Mouse (Mus musculus): Measurements from ENCODE around the gene Fcgr4. TPM values are rescaled to one million over a fixed set of nuclear protein-coding genes. Genes with fewer than 3 reads are reported as not detected.

The Fcgr4 gene
- polyA plus RNA-seq, 1 experiment from 2014 or later: 0.14 TPM

- peak overlapping the region; percentile 28 for H3K4me2 ChIP-seq (ENCODE audit: low read length)
- H3K27me3 ChIP-seq (ENCODE audit: control insufficient read depth, insufficient read depth, low read depth, low read length): no peaks in the 10 kb centered on the region
- WGBS: 57% methylated on average over 21 of the region's 21 CpGs
- H3K9ac ChIP-seq (ENCODE audit: low read depth, low read length): no peak overlapping the region
- H3K27ac ChIP-seq (ENCODE audit: low read length): no peak overlapping the region
- ATAC-seq: no peak
- H3K9me3 ChIP-seq (replicated peaks; ENCODE audit: control insufficient read depth, low read length, poor library complexity, severe bottlenecking): no peaks in the 10 kb centered on the region
- H3K4me1 ChIP-seq (ENCODE audit: control insufficient read depth, insufficient read depth, low read length): no peaks in the 10 kb centered on the region
- no peak overlapping the region for H3K4me3 ChIP-seq (ENCODE audit: low read depth, low read length)
- no peaks in the 10 kb centered on the region for H3K36me3 ChIP-seq (ENCODE audit: control insufficient read depth, insufficient read depth, low read length)
Observed at GRCm38 (mm10) chr1:170997756-170998655, 20.7 kb upstream of the Fcgr4 start.

GRCm38 (mm10) chr1:170999811-171000210, 18.9 kb upstream of the Fcgr4 start:
- H3K4me3 ChIP-seq (ENCODE audit: low read depth, low read length): no peak overlapping the region
- ATAC-seq: no peak
- H3K27me3 ChIP-seq (ENCODE audit: control insufficient read depth, insufficient read depth, low read depth, low read length): no peaks in the 10 kb centered on the region

GRCm38 (mm10) chr1:171005081-171005480, 13.6 kb upstream of the Fcgr4 start:
- Histone ChIP-seq H3K9ac (ENCODE audit: low read depth, low read length) (no peak overlapping the region), H3K4me1 (ENCODE audit: control insufficient read depth, insufficient read depth, low read length) (no peaks in the 10 kb centered on the region), H3K27ac (ENCODE audit: low read length) (no peak overlapping the region), H3K9me3 (replicated peaks; ENCODE audit: control insufficient read depth, low read length, poor library complexity, severe bottlenecking) (no peaks in the 10 kb centered on the region), H3K4me2 (ENCODE audit: low read length) (no peak overlapping the region), H3K4me3 (ENCODE audit: low read depth, low read length) (no peak overlapping the region), H3K27me3 (ENCODE audit: control insufficient read depth, insufficient read depth, low read depth, low read length) (no peaks in the 10 kb centered on the region), H3K36me3 (ENCODE audit: control insufficient read depth, insufficient read depth, low read length) (no peaks in the 10 kb centered on the region)
- 76% methylated on average over 6 of the region's 6 CpGs for WGBS
- ATAC-seq: no peak

More at GRCm38 (mm10) chr1:170999811-171000210, 18.9 kb upstream of the Fcgr4 start:
- Histone ChIP-seq H3K9me3 (replicated peaks; ENCODE audit: control insufficient read depth, low read length, poor library complexity, severe bottlenecking) (no peaks in the 10 kb centered on the region), H3K9ac (ENCODE audit: low read depth, low read length) (no peak overlapping the region), H3K36me3 (ENCODE audit: control insufficient read depth, insufficient read depth, low read length) (no peaks in the 10 kb centered on the region), H3K4me2 (ENCODE audit: low read length) (no peak overlapping the region), H3K27ac (ENCODE audit: low read length) (no peak overlapping the region), H3K4me1 (ENCODE audit: control insufficient read depth, insufficient read depth, low read length) (no peaks in the 10 kb centered on the region)

GRCm38 (mm10) chr1:171005586-171005985, 13.1 kb upstream of the Fcgr4 start:
- H3K4me3 ChIP-seq (ENCODE audit: low read depth, low read length): no peak overlapping the region
- no peak overlapping the region for H3K27ac ChIP-seq (ENCODE audit: low read length)
- no peaks in the 10 kb centered on the region for H3K9me3 ChIP-seq (replicated peaks; ENCODE audit: control insufficient read depth, low read length, poor library complexity, severe bottlenecking)
- no peaks in the 10 kb centered on the region for H3K36me3 ChIP-seq (ENCODE audit: control insufficient read depth, insufficient read depth, low read length)
- H3K9ac ChIP-seq (ENCODE audit: low read depth, low read length): no peak overlapping the region
- no peaks in the 10 kb centered on the region for H3K27me3 ChIP-seq (ENCODE audit: control insufficient read depth, insufficient read depth, low read depth, low read length)
- H3K4me2 ChIP-seq (ENCODE audit: low read length): no peak overlapping the region
- ATAC-seq: no peak
- H3K4me1 ChIP-seq (ENCODE audit: control insufficient read depth, insufficient read depth, low read length): no peaks in the 10 kb centered on the region

- H3K4me3 ChIP-seq (ENCODE audit: low read depth, low read length): no peak overlapping the region
- no peaks in the 10 kb centered on the region for H3K9me3 ChIP-seq (replicated peaks; ENCODE audit: control insufficient read depth, low read length, poor library complexity, severe bottlenecking)
- no peak overlapping the region for H3K27ac ChIP-seq (ENCODE audit: low read length)
- H3K4me1 ChIP-seq (ENCODE audit: control insufficient read depth, insufficient read depth, low read length): no peaks in the 10 kb centered on the region
- H3K9ac ChIP-seq (ENCODE audit: low read depth, low read length): no peak overlapping the region
- H3K4me2 ChIP-seq (ENCODE audit: low read length): no peak overlapping the region
- no peaks in the 10 kb centered on the region for H3K36me3 ChIP-seq (ENCODE audit: control insufficient read depth, insufficient read depth, low read length)
- 93% methylated on average over 4 of the region's 4 CpGs for WGBS
- no peak for ATAC-seq
- H3K27me3 ChIP-seq (ENCODE audit: control insufficient read depth, insufficient read depth, low read depth, low read length): no peaks in the 10 kb centered on the region
Observed at GRCm38 (mm10) chr1:171006335-171006734, 12.4 kb upstream of the Fcgr4 start.

GRCm38 (mm10) chr1:171006905-171007304, 11.8 kb upstream of the Fcgr4 start:
- no peak overlapping the region for H3K9ac ChIP-seq (ENCODE audit: low read depth, low read length)
- no peak for ATAC-seq
- 84% methylated on average over 2 of the region's 2 CpGs for WGBS
- no peak overlapping the region for H3K27ac ChIP-seq (ENCODE audit: low read length)
- no peak overlapping the region for H3K4me3 ChIP-seq (ENCODE audit: low read depth, low read length)
- no peaks in the 10 kb centered on the region for H3K9me3 ChIP-seq (replicated peaks; ENCODE audit: control insufficient read depth, low read length, poor library complexity, severe bottlenecking)
- H3K4me2 ChIP-seq (ENCODE audit: low read length): no peak overlapping the region
- H3K36me3 ChIP-seq (ENCODE audit: control insufficient read depth, insufficient read depth, low read length): no peaks in the 10 kb centered on the region
- H3K4me1 ChIP-seq (ENCODE audit: control insufficient read depth, insufficient read depth, low read length): no peaks in the 10 kb centered on the region
- H3K27me3 ChIP-seq (ENCODE audit: control insufficient read depth, insufficient read depth, low read depth, low read length): no peaks in the 10 kb centered on the region

- Histone ChIP-seq H3K27ac (ENCODE audit: low read length) (no peak overlapping the region), H3K36me3 (ENCODE audit: control insufficient read depth, insufficient read depth, low read length) (no peaks in the 10 kb centered on the region), H3K4me3 (ENCODE audit: low read depth, low read length) (no peak overlapping the region), H3K9ac (ENCODE audit: low read depth, low read length) (no peak overlapping the region), H3K4me2 (ENCODE audit: low read length) (no peak overlapping the region), H3K9me3 (replicated peaks; ENCODE audit: control insufficient read depth, low read length, poor library complexity, severe bottlenecking) (no peaks in the 10 kb centered on the region), H3K4me1 (ENCODE audit: control insufficient read depth, insufficient read depth, low read length) (no peaks in the 10 kb centered on the region), H3K27me3 (ENCODE audit: control insufficient read depth, insufficient read depth, low read depth, low read length) (no peaks in the 10 kb centered on the region)
- no peak for ATAC-seq
- 81% methylated on average over 4 of the region's 4 CpGs for WGBS
Observed at GRCm38 (mm10) chr1:171011733-171012132, 7.0 kb upstream of the Fcgr4 start.

GRCm38 (mm10) chr1:171016676-171017356, 1.9 kb upstream of the Fcgr4 start:
- H3K4me2 ChIP-seq (ENCODE audit: low read length): no peak overlapping the region
- H3K9ac ChIP-seq (ENCODE audit: low read depth, low read length): no peak overlapping the region
- 90% methylated on average over 6 of the region's 6 CpGs for WGBS
- no peaks in the 10 kb centered on the region for H3K9me3 ChIP-seq (replicated peaks; ENCODE audit: control insufficient read depth, low read length, poor library complexity, severe bottlenecking)
- H3K27me3 ChIP-seq (ENCODE audit: control insufficient read depth, insufficient read depth, low read depth, low read length): no peaks in the 10 kb centered on the region; the same call in 1 of the 2 replicates
- no peak overlapping the region for H3K4me3 ChIP-seq (ENCODE audit: low read depth, low read length)
- H3K27ac ChIP-seq (ENCODE audit: low read length): no peak overlapping the region
- H3K36me3 ChIP-seq (ENCODE audit: control insufficient read depth, insufficient read depth, low read length): no peaks in the 10 kb centered on the region
- ATAC-seq: no peak
- H3K4me1 ChIP-seq (ENCODE audit: control insufficient read depth, insufficient read depth, low read length): no peaks in the 10 kb centered on the region

All from midbrain, embryonic 16.5 days (tissue).